Mouse (Mus musculus) E14TG2a.4 (cell line): ENCODE data around the gene Serpine1.

Experiments
- CTCF ChIP-seq: conservative IDR thresholded peaks from 2 replicates; pipeline ENCODE4 v1.5.1; 2014; ENCODE audit warnings: low read length
- POU5F1 ChIP-seq: IDR thresholded peaks from 2 replicates; pipeline ENCODE4 v1.6.1; 2014; ENCODE audit warnings: low read length, borderline replicate concordance

- TF ChIP-seq CTCF, result no peak
- TF ChIP-seq POU5F1, result no peak
Measured at GRCm38 (mm10) chr5:137062601-137063000, 9.5 kb downstream of the Serpine1 start.
